Mouse (Mus musculus): ENCODE results near the gene Sema3c. TPM values are rescaled to one million over a fixed set of nuclear protein-coding genes. Genes with fewer than 3 reads are reported as not detected.
"Not testable (repeated sequence)": the region's sequence is repeated elsewhere in the genome, so short reads cannot be mapped to it uniquely, and the experiment has no call there.

The Sema3c gene
- polyA plus RNA-seq (2017; shearing (Covaris generic)) = under 1 TPM in 1 of 2 experiments, not detected in 1; 0.21 TPM

GRCm38 (mm10) chr5:17573694-17574380 is at the start of gene Sema3c:
Gene Sema3c, plus strand, starts transcription at chr5:17574281.
- no peak for ATAC-seq

- ATAC-seq = not testable (repeated sequence)
Measured at GRCm38 (mm10) chr5:17531165-17531564, 42.9 kb upstream of the Sema3c start.

GRCm38 (mm10) chr5:17543141-17543540 is 30.9 kb upstream of the Sema3c start:
- no peak for ATAC-seq

GRCm38 (mm10) chr5:17544904-17545449 is 29.1 kb upstream of the Sema3c start:
- ATAC-seq = no peak

GRCm38 (mm10) chr5:17551693-17552092 is 22.4 kb upstream of the Sema3c start:
- no peak for ATAC-seq

GRCm38 (mm10) chr5:17556073-17556473 is 18.0 kb upstream of the Sema3c start:
- no peak for ATAC-seq

- ATAC-seq = no peak
Measured at GRCm38 (mm10) chr5:17556715-17557265, 17.3 kb upstream of the Sema3c start.

GRCm38 (mm10) chr5:17571571-17571970 is 2.5 kb upstream of the Sema3c start:
- no peak for ATAC-seq

- no peak for ATAC-seq
Measured at GRCm38 (mm10) chr5:17574413-17575182, 517 bp downstream of the Sema3c start.

GRCm38 (mm10) chr5:17575183-17575495 is 1.1 kb downstream of the Sema3c start:
- no peak for ATAC-seq

GRCm38 (mm10) chr5:17576069-17576468 is 2.0 kb downstream of the Sema3c start:
- ATAC-seq = no peak

- ATAC-seq = no peak
Measured at GRCm38 (mm10) chr5:17582047-17582515, 8.0 kb downstream of the Sema3c start.

GRCm38 (mm10) chr5:17584299-17584945 is 10.3 kb downstream of the Sema3c start:
- no peak for ATAC-seq

GRCm38 (mm10) chr5:17586518-17587210 is 12.6 kb downstream of the Sema3c start:
- ATAC-seq = no peak

GRCm38 (mm10) chr5:17591908-17592307 is 17.8 kb downstream of the Sema3c start:
- no peak for ATAC-seq

GRCm38 (mm10) chr5:17601700-17602099 is 27.6 kb downstream of the Sema3c start:
- no peak for ATAC-seq

GRCm38 (mm10) chr5:17620619-17621018 is 46.5 kb downstream of the Sema3c start:
- no peak for ATAC-seq

- ATAC-seq = no peak
Measured at GRCm38 (mm10) chr5:17622564-17622963, 48.5 kb downstream of the Sema3c start.

- ATAC-seq = no peak
Measured at GRCm38 (mm10) chr5:17628606-17629005, 54.5 kb downstream of the Sema3c start.

GRCm38 (mm10) chr5:17629599-17629998 is 55.5 kb downstream of the Sema3c start:
- ATAC-seq = no peak

- no peak for ATAC-seq
Measured at GRCm38 (mm10) chr5:17639519-17639918, 65.4 kb downstream of the Sema3c start.

- ATAC-seq = no peak
Measured at GRCm38 (mm10) chr5:17647643-17648226, 73.7 kb downstream of the Sema3c start.

Measured in activated CD4-positive, CD25-positive, alpha-beta regulatory T cell, adult 4 months (primary cell).